Mouse (Mus musculus) E14TG2a.4 (cell line): ENCODE data around the gene Ndst2.

Experiments used
- CTCF ChIP-seq: conservative IDR thresholded peaks from 2 replicates; pipeline ENCODE4 v1.5.1; 2014; ENCODE audit warnings: low read length
- POU5F1 ChIP-seq: IDR thresholded peaks from 2 replicates; pipeline ENCODE4 v1.6.1; 2014; ENCODE audit warnings: low read length, borderline replicate concordance

DNA sequence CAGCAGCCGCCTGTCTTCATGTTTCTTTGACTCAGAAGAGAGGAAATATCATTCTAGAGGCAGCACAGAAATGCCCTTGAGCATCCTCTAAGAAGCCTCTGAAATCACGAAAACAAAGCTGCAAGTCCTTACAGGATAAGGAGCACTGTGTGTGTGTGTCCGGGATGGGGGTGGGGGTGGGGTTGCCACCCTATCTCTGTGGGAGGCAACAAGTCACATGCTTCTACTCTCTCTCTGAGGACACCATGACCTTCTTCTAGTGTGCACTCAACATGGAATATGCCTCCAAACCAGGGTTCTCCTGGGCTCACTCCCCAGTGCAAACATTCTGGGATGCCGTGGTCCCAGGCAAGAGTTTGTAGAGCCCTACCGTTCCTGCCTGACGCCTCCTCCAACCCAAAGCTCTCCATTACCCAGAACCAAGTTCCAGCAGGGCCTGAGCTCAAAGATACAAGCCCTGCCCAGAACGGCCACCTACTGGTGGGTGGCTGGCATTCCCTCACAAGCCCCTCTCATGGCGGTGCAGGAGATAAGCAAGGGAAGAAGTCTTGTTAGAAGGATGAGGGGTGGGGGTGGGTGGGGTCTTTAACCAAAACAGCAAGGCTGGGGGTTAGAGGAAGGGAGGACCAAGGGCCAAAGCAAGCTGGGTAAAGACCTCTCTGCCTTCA, 24.5 kb upstream of the Ndst2 start:
- TF ChIP-seq CTCF (no peak), POU5F1 (no peak)
